Mouse (Mus musculus) lung, postnatal 0 days (tissue): ENCODE data around the gene Nploc4.

Experiments used
- CTCF ChIP-seq: IDR thresholded peaks from 2 replicates; pipeline ENCODE4 v1.5.1; 2016; ENCODE audit warnings: antibody characterized with exemption, mild to moderate bottlenecking
- EP300 ChIP-seq: IDR thresholded peaks from 2 replicates; pipeline ENCODE4 v1.6.1; 2016; ENCODE audit warnings: antibody characterized with exemption, mild to moderate bottlenecking, control low read depth

DNA sequence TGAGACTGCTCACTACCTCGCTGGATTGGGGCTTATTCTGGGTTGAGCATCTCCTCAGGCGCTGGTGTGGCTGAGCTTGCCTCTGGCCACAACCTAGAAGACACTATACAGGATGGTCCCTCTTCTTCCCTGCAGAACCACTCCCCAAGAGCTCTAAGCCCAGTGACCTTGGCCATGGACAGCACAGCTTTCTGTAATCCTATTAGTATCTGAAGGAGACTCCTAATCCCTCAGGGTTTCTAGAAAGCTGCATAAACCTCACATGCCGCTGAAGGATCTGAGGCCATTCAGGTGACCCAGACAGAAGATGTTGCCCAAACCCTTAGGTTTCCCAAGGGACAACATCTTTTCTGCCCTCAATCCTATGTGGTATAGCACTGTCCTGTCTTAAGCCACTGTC, 14.7 kb upstream of the Nploc4 start:
- TF ChIP-seq CTCF = no peak
- no peak for TF ChIP-seq EP300
